Mouse (Mus musculus): ENCODE data around the gene Mphosph10. TPM values are rescaled to one million over a fixed set of nuclear protein-coding genes. Genes with fewer than 3 reads are reported as not detected.

Mphosph10 gene
- total RNA-seq, 2 experiments from 2014 or later, result 15.1 to 17.5 TPM

DNA sequence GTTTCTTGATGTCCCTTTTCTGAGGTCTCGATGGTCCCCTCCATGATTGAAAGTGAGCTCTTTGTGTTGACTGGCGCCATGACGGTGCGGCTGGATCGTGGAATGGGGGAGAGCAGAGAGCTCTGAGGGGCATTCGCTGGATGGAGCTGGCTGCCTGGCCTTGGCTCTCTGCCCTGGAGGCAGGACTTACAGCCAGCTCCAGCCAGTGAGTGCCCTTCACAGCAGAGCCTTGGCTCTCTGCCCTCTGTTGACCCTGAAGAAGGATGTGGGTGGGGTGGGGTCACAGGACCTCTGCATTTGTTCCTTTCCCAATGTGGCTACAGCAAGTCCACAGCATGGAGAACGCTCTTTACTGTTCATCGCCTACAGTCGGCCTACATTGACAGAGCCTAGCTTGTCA is 34.7 kb downstream of the Mphosph10 start:
- intact Hi-C loops (cut with DNase I), result no loop called here
- DNase-seq (ENCODE audit: low spot score in 2 of 2), result peak; percentile 52 to 59

DNA sequence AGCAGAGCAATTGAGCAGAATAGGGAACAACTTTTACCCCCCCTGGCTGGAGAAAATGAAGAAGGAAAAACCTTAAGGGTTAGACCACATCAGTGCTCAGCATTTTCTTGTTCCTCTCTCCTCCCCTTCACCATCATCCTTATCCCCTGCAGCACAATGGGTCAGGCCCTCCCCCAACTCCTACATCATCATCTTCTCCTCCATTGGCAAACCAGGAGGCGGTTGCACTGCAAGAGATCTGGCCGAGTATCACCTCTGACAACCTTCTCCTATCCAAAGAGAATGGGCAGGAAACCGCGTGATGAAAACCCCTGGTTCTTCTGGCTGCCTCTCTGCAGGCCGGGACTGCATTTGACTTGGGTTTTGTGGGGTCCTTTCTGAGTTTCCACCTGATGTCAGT is 35.4 kb downstream of the Mphosph10 start:
- intact Hi-C loops (cut with DNase I), result no loop called here
- DNase-seq (ENCODE audit: low spot score in 2 of 2), result no peak

DNA sequence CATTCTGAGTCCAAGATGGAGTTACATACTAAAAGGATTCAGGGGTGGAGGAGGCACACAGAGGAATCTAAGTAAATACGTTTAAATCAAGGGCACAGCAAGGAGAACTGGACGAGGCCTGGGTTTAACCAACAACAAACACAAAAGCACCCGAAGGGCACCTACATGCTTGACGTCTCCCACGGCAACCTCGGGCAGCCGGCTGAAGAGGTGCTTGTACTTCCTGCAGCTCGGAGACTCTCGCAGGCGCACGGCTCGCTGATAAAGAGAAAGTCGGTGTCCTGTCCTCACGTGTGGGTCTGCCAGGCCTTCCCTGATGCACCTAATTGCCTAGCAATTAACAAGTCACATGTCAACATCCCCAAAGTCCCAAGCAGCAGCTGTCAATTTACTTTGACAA is 37.9 kb downstream of the Mphosph10 start:
- intact Hi-C loops (cut with DNase I), result no loop called here
- DNase-seq (ENCODE audit: low spot score in 2 of 2), result no peak

DNA sequence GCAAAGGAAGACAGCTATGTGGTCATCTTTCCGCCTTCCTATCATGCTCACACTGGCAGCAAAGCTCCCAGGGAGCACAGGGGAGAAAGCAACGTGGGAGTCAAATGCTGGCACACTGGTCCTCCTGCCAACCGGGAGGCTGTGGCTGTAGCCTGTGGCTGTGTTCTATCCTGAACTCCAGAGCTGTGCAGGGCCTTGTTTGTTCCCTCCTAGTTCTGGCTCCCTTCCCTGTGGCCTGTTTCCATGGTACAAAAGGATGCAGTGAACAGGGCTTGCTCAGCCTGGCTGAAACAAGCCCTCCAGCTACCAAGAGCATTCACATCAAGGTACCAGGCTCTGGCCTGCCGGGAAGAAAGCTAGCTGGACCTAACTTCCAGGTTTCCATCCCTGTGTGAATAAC is 41.0 kb downstream of the Mphosph10 start:
- DNase-seq (ENCODE audit: low spot score in 2 of 2), result peak; percentile 67 to 74
- intact Hi-C loops (cut with DNase I), result no loop called here

DNA sequence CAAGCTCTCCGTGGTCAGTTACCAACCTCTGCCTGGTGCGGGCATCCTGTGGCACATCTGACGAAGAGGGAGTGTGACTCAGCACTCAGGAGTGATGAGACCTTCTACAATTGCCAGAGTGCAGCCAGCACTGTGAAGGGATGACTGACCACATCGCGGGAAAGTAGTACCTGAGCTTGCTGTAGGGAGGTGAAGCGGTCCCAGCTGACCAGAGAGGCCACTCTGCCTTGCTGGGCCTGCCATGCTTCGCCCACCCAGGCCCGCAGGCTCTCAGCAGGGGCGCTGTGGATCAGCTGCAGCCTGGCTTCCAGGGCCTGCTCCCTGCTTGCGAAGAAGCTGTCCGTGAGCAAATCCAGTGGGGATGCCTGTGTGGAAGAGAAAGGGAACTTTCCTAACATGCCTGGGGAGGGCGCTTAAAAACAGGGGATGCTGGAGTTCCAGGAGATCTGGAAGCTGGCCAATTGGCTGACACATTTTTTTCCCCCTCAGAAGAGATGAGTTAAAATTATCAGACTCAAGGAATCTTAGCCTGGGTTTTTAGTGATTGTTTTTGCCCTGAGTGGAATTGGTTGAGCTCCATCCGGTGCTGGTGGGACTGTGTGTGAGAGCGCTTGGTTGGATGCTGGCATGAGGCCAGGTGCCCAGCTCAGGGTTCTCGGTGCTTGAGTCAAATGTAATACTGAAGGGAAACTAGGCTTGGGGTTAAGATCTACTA is 42.8 kb downstream of the Mphosph10 start:
- intact Hi-C loops (cut with DNase I), result no loop called here
- peak; percentile 63 to 67 for DNase-seq (ENCODE audit: low spot score in 2 of 2)

DNA sequence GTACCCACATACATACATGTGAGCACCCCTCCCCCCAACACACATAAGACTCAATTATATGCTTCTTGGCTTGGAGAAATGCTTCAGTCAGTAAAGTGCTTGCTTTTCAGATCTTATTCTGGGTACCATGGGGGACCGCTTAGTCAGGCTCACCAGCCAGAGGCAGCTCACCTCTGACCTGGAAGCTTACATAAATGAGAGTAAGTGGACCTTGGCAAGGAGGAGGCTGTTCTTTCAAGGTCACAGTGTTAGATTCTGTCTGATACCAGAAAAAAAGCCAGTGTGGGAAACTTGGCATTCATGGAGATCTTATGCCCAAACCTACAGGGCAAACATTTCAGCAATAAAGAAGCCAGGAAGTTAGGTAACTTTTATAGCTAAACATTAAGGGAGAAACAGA is 44.3 kb downstream of the Mphosph10 start:
- DNase-seq (ENCODE audit: low spot score in 2 of 2), result no peak
- intact Hi-C loops (cut with DNase I), result no loop called here

DNA sequence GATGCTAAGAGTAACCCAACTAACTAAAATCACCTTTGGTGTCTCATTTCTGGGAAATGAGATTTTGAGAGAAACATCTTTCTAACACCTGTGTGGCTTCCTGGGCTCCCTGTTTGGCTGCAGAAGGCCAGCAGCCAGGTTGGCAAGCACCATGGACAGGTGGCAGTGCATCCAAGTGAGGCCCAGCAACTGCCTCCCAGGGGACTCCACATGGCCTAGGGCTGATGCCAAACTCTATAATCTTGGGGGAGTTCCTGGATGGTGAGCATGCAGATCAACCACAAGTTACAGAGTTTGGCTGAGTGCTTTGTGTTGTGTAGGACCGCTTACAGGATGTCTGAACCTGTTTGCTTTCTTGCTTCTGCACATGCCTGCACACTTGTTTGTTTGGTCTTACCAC is 59.4 kb downstream of the Mphosph10 start:
- DNase-seq (ENCODE audit: low spot score in 2 of 2), result no peak
- intact Hi-C loops (cut with DNase I), result no loop called here

DNA sequence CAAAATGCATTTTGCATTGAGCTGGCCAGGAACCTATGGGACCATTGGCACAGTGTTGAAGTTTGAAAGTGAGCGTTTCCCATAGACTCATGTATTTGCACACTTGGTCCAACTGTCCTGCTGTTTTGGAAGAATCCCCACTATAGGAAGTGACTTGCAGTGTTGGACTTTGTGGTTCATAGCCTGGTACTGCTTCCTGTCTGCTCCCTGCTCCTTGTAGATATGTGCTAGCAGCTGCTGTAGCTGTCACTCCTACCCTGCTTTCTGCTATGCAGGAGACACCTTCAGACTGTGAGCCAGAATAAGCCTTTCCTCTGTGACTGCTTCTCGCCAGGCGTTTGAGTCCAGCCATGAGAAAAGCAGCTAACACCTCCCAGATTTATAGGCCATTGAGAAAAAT is 60.8 kb downstream of the Mphosph10 start:
- intact Hi-C loops (cut with DNase I), result no loop called here
- DNase-seq (ENCODE audit: low spot score in 2 of 2), result no peak

DNA sequence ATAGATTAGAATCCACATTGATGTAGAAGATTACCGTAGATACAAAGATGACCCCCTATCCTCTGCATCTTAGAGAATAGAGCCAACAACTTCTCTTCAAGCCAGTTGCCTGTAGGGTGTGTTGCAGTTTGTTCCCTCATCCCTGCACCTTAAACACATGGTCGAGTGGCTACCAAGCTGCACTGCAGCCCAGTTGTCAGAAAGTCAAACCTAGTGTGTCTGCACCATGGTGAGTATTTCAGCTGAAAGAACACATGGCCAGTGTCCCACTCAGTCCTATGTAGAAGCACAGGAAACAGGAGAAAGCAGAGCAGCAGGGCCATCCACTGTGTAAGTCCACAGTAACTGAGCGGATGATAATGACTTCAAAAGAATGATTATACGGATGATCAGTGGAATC is 64.6 kb downstream of the Mphosph10 start:
- DNase-seq (ENCODE audit: low spot score in 2 of 2), result no peak

DNA sequence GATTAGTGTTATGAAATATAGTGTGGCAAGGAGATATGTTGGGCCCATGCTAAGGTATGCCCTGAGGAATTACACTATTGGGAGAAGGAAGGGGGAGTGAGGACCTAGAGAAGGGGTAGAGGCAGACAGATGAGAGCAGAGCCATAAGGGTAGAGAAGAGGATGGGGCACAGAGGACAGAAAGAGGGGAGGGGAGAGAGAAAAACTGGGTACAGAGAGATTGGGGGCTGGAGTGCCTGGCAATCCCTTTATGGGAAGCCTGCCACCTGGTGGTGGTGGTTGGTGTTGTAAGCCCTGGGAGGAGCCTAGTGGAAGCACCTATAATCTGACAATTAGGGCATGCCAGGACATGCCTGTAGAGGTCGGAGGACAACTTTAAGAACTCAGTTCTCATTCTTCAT is 65.2 kb downstream of the Mphosph10 start:
- intact Hi-C loops (cut with DNase I), result loop anchor here (1.0 to 10.0 kb wide), 2 partner anchors 161 to 572 kb away; no protein-coding TSS in a partner anchor
- DNase-seq (ENCODE audit: low spot score in 2 of 2), result peak; percentile 78 to 88

More for the DNA sequence above, 64.6 kb downstream of the Mphosph10 start:
- intact Hi-C loops (cut with DNase I), result loop anchor here (10.0 kb wide), 1 partner anchor 573 kb away; no protein-coding TSS in a partner anchor

Other genes starting within 250 kb of the Mphosph10 start
- under 1 TPM; 0.40 to 0.68 TPM for gene Trpm1, start 238.4 kb downstream of the Mphosph10 start, total RNA-seq (2021)
- 10 to 100 TPM; 13.4 to 13.9 TPM for gene Mtmr10, start 104.6 kb downstream of the Mphosph10 start, total RNA-seq (2021)
- gene Fan1, start 18.2 kb downstream of the Mphosph10 start, total RNA-seq (2021), result 1 to 10 TPM; 8.9 to 9.0 TPM
- gene Mcee, start 339 bp upstream of the Mphosph10 start, total RNA-seq (2021), result 10 to 100 TPM; 44.3 to 48.7 TPM
- gene Apba2, start 109.4 kb upstream of the Mphosph10 start, total RNA-seq (2021), result 100 to 1,000 TPM; 249 to 253 TPM

All from left cerebral cortex, postnatal 14 days (tissue).